Mouse (Mus musculus) right cerebral cortex, postnatal 36 days (tissue): Measurements from ENCODE around the gene Olfr761.
"Not testable (repeated sequence)": the region's sequence is repeated elsewhere in the genome, so short reads cannot be mapped to it uniquely, and the experiment has no call there.

Experiments used
- DNase-seq, 2 experiments: peaks; one replicate each; pipeline ENCODE4 v3.0.0; 2022; ENCODE audit warnings: low spot score in 2 of 2, mixed read lengths in 1 of 2

Olfr761 gene

DNA sequence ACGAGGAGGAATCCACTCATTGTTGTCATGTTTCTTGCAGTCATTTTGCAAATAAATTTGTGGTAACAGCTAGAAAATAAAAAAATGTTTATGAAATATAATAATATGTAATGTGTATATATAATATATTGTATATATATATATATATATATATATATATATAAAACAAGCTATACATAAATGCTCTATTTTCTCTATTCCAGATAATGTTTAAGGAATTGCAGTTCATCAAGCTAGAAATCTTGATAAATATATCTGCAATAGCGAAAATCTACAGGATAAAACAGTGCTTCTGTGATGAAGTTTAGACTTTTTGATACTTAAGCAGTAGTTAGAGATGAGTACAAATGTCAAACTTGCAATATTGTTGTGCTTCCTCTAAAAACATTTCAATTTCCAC, at the start of gene Olfr761:
Olfr761 (minus strand) TSS at position 101 of the 400 bp plus-strand sequence.
- DNase-seq, result no peak

DNA sequence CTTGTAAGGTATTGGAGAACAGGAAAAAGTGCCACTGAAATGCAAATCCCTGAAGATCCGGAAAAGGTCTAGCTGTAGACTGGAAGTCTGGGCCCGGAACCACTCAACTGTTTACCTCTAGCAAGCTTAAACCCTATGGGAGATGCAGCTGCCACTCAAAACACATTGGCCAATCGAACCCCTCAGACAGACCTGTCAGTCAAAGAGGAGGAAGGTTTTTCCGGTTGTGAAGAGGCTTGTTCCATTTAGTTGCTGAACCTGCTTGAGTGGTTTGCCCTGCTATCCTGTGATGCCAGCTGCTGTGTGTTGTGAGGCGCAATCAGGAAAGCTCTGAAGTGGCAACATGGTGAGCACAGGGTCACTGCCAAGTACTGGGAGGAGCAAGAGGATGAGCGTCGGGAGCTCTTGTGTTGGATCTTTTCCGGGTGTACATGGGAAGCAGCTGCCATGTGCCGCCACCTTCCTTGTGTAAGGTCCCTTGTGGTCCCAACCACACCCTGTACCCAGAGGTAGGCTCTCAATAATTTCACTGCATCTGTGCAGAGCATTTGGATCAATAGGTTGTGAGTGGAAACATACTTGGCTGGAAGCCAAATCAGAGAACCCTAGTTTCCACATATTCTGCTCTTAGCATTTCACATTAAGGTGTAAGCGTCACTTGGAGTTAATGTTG, 42.9 kb upstream of the Olfr761 start:
- DNase-seq, result no peak

DNA sequence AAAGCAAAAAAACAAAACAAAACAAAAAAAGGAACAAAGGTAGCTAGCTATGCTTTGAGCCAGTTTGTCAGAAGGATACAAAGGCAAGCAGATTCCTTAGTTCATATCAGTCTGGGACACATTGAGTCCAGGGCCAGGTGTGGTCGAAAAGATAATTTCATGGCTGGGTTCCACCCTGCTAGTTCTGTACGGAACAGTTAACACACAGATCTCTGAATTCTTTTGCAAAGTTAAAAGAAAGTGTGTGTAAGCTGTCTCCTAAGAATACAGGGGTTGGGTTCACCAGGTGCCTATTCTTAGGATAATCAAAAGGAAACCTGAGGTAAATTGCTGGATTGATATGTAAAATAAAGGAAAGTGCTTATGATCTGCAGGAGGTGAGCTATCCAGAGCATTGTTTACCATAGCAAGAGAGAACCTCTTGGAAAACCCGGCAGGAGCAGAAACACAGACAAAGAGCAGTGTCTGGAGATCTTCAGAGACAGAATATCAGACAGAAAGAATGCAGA, 37.6 kb upstream of the Olfr761 start:
- no peak for DNase-seq

DNA sequence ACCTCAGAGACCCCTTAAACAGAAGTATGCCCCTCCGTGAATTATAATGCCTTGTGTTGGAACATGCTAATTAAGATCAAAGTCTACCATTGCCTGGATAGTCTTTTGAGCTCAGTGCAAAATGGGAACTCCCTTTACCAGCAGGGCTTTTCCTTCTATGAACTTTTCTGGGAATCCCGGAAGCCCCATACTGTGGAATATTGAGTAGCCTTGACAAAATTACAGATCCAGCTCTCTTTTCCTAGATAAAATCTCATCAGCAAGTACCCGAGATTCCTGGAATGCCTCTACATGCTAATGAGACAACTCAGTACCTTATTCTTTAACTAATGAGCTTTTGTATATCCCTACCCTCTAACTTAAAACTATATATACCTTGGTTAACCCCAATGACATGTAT, 20.7 kb upstream of the Olfr761 start:
- DNase-seq, result no peak

DNA sequence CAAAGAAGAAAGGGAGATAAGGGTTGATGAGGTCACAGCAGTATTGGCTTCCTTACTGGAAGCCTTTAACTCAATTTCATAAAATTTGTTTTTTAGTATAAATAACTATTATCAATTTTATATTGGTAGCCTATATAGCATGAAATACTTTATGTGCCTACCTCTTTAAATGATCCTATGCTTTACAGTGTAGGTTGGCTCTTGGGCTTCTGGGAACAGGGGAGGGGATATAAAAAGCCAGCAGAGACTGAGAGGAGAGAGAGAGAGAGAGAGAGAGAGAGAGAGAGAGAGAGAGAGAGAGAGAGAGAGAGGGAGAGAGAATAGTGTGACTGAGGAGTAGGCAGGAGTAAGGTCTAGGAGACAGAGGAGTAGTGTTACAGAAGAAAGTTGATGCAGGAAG, 32.6 kb downstream of the Olfr761 start, which contains the start of gene Olfr128:
Olfr128 (plus strand) TSS at position 301 of the 400 bp plus-strand sequence.
- DNase-seq, result no peak

DNA sequence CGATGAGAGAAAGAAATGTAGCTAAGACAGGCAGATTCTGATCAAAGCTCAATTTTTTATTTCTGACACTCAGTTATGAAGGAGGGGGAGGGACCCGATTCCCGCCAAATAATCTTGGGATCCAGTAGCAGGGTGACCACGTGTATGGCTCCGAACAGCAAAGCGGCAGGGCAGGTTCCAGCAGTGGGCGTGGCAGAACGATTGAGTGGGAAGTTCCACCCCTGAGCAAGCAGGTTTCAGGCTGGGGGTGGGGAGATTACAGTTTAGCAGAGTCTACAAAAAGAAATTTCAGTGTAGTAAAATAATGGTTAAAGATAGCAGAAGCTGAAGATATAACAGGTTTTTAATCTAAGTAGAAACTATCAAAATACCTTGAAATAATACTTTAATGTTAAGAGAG, 46.1 kb downstream of the Olfr761 start:
- DNase-seq, result not testable (repeated sequence)
